Mouse (Mus musculus): ENCODE results near the gene Phf5a. TPM values are rescaled to one million over a fixed set of nuclear protein-coding genes. Genes with fewer than 3 reads are reported as not detected.
A peak's percentile ranks its signal among the peaks of the same experiment; 100 is the strongest.
"Not testable (repeated sequence)": the region's sequence is repeated elsewhere in the genome, so short reads cannot be mapped to it uniquely, and the experiment has no call there.

The Phf5a gene
- polyA plus RNA-seq, 1 experiment from 2014 or later, result 130 TPM

- H3K4me3 ChIP-seq (replicated peaks; ENCODE audit: low read length); DNase-seq (ENCODE audit: low spot score); H3K4me2 ChIP-seq (replicated peaks); H3K9ac ChIP-seq; H3K9me3 ChIP-seq (ENCODE audit: control insufficient read depth, low read length); ATAC-seq (ENCODE audit: low FRiP score); H3K4me1 ChIP-seq (replicated peaks; ENCODE audit: control insufficient read depth, insufficient read depth, low read length); H3K27ac ChIP-seq; H3K27me3 ChIP-seq (ENCODE audit: control insufficient read depth, insufficient read depth, low read length): not testable (repeated sequence)
- peaks cover 96% of the 10 kb centered on the region for H3K36me3 ChIP-seq (replicated peaks; ENCODE audit: control insufficient read depth, insufficient read depth)
- WGBS, result 91% methylated on average over 4 of the region's 4 CpGs
Observed at GRCm38 (mm10) chr15:81908767-81909166, 37.1 kb upstream of the Phf5a start.

- Histone ChIP-seq H3K27ac (no peak overlapping the region), H3K9ac (no peak overlapping the region), H3K36me3 (replicated peaks; ENCODE audit: control insufficient read depth, insufficient read depth) (peaks cover 96% of the 10 kb centered on the region), H3K4me1 (replicated peaks; ENCODE audit: control insufficient read depth, insufficient read depth, low read length) (no peaks in the 10 kb centered on the region), H3K27me3 (ENCODE audit: control insufficient read depth, insufficient read depth, low read length) (no peaks in the 10 kb centered on the region), H3K4me3 (replicated peaks; ENCODE audit: low read length) (no peak overlapping the region), H3K4me2 (replicated peaks) (no peak overlapping the region), H3K9me3 (ENCODE audit: control insufficient read depth, low read length) (no peaks in the 10 kb centered on the region)
- DNase-seq (ENCODE audit: low spot score) (no peak), ATAC-seq (ENCODE audit: low FRiP score) (no peak)
- 91% methylated on average over 8 of the region's 8 CpGs for WGBS
Observed at GRCm38 (mm10) chr15:81907953-81908352, 36.2 kb upstream of the Phf5a start.

GRCm38 (mm10) chr15:81904939-81905338, 33.2 kb upstream of the Phf5a start:
- DNase-seq (ENCODE audit: low spot score) (peak; percentile 75), ATAC-seq (ENCODE audit: low FRiP score) (no peak)
- H3K4me3 ChIP-seq (replicated peaks; ENCODE audit: low read length), result no peak overlapping the region
- 35% methylated on average over 2 of the region's 2 CpGs for WGBS
- no peaks in the 10 kb centered on the region for H3K27me3 ChIP-seq (ENCODE audit: control insufficient read depth, insufficient read depth, low read length)
- H3K4me1 ChIP-seq (replicated peaks; ENCODE audit: control insufficient read depth, insufficient read depth, low read length), result no peaks in the 10 kb centered on the region
- no peak overlapping the region for H3K27ac ChIP-seq
- H3K4me2 ChIP-seq (replicated peaks), result no peak overlapping the region
- H3K9me3 ChIP-seq (ENCODE audit: control insufficient read depth, low read length), result no peaks in the 10 kb centered on the region
- H3K36me3 ChIP-seq (replicated peaks; ENCODE audit: control insufficient read depth, insufficient read depth), result peaks cover 95% of the 10 kb centered on the region
- H3K9ac ChIP-seq, result no peak overlapping the region

- H3K27ac ChIP-seq, result no peak overlapping the region
- H3K9me3 ChIP-seq (ENCODE audit: control insufficient read depth, low read length), result no peaks in the 10 kb centered on the region
- ATAC-seq (ENCODE audit: low FRiP score) (no peak), DNase-seq (ENCODE audit: low spot score) (no peak)
- no peak overlapping the region for H3K4me3 ChIP-seq (replicated peaks; ENCODE audit: low read length)
- WGBS, result 93% methylated on average over 2 of the region's 2 CpGs
- H3K27me3 ChIP-seq (ENCODE audit: control insufficient read depth, insufficient read depth, low read length), result no peaks in the 10 kb centered on the region
- no peak overlapping the region for H3K9ac ChIP-seq
- no peaks in the 10 kb centered on the region for H3K4me1 ChIP-seq (replicated peaks; ENCODE audit: control insufficient read depth, insufficient read depth, low read length)
- peaks cover 87% of the 10 kb centered on the region for H3K36me3 ChIP-seq (replicated peaks; ENCODE audit: control insufficient read depth, insufficient read depth)
- H3K4me2 ChIP-seq (replicated peaks), result no peak overlapping the region
Observed at GRCm38 (mm10) chr15:81898751-81899150, 27.0 kb upstream of the Phf5a start.

- Histone ChIP-seq H3K36me3 (replicated peaks; ENCODE audit: control insufficient read depth, insufficient read depth) (peaks cover 86% of the 10 kb centered on the region), H3K4me3 (replicated peaks; ENCODE audit: low read length) (no peak overlapping the region), H3K4me2 (replicated peaks) (no peak overlapping the region), H3K27me3 (ENCODE audit: control insufficient read depth, insufficient read depth, low read length) (no peaks in the 10 kb centered on the region), H3K4me1 (replicated peaks; ENCODE audit: control insufficient read depth, insufficient read depth, low read length) (no peaks in the 10 kb centered on the region), H3K9me3 (ENCODE audit: control insufficient read depth, low read length) (no peaks in the 10 kb centered on the region), H3K9ac (no peak overlapping the region), H3K27ac (no peak overlapping the region)
- WGBS, result 90% methylated on average over 5 of the region's 5 CpGs
- ATAC-seq (ENCODE audit: low FRiP score) (no peak), DNase-seq (ENCODE audit: low spot score) (no peak)
Observed at GRCm38 (mm10) chr15:81897607-81898285, 26.0 kb upstream of the Phf5a start.

GRCm38 (mm10) chr15:81896407-81896806, 24.7 kb upstream of the Phf5a start:
- Histone ChIP-seq H3K36me3 (replicated peaks; ENCODE audit: control insufficient read depth, insufficient read depth) (peaks cover 86% of the 10 kb centered on the region), H3K4me2 (replicated peaks) (no peak overlapping the region), H3K27ac (no peak overlapping the region), H3K27me3 (ENCODE audit: control insufficient read depth, insufficient read depth, low read length) (no peaks in the 10 kb centered on the region), H3K9me3 (ENCODE audit: control insufficient read depth, low read length) (no peaks in the 10 kb centered on the region), H3K4me3 (replicated peaks; ENCODE audit: low read length) (no peak overlapping the region), H3K9ac (no peak overlapping the region), H3K4me1 (replicated peaks; ENCODE audit: control insufficient read depth, insufficient read depth, low read length) (no peaks in the 10 kb centered on the region)
- no peak for DNase-seq (ENCODE audit: low spot score)
- WGBS, result 93% methylated on average over 2 of the region's 2 CpGs
- no peak for ATAC-seq (ENCODE audit: low FRiP score)

- H3K36me3 ChIP-seq (replicated peaks; ENCODE audit: control insufficient read depth, insufficient read depth), result peaks cover 87% of the 10 kb centered on the region
- H3K4me2 ChIP-seq (replicated peaks), result no peak overlapping the region
- H3K27ac ChIP-seq, result no peak overlapping the region
- no peak overlapping the region for H3K9ac ChIP-seq
- 96% methylated on average over 1 of the region's 1 CpGs for WGBS
- no peaks in the 10 kb centered on the region for H3K9me3 ChIP-seq (ENCODE audit: control insufficient read depth, low read length)
- ATAC-seq (ENCODE audit: low FRiP score) (no peak), DNase-seq (ENCODE audit: low spot score) (no peak)
- no peaks in the 10 kb centered on the region for H3K27me3 ChIP-seq (ENCODE audit: control insufficient read depth, insufficient read depth, low read length)
- no peaks in the 10 kb centered on the region for H3K4me1 ChIP-seq (replicated peaks; ENCODE audit: control insufficient read depth, insufficient read depth, low read length)
- H3K4me3 ChIP-seq (replicated peaks; ENCODE audit: low read length), result no peak overlapping the region
Observed at GRCm38 (mm10) chr15:81894002-81894401, 22.3 kb upstream of the Phf5a start.

- H3K4me3 ChIP-seq (replicated peaks; ENCODE audit: low read length), result no peak overlapping the region
- no peak overlapping the region for H3K27ac ChIP-seq
- peaks cover 78% of the 10 kb centered on the region for H3K36me3 ChIP-seq (replicated peaks; ENCODE audit: control insufficient read depth, insufficient read depth)
- no peak for DNase-seq (ENCODE audit: low spot score)
- no peaks in the 10 kb centered on the region for H3K27me3 ChIP-seq (ENCODE audit: control insufficient read depth, insufficient read depth, low read length)
- H3K4me1 ChIP-seq (replicated peaks; ENCODE audit: control insufficient read depth, insufficient read depth, low read length), result no peaks in the 10 kb centered on the region
- H3K9ac ChIP-seq, result no peak overlapping the region
- H3K9me3 ChIP-seq (ENCODE audit: control insufficient read depth, low read length), result no peaks in the 10 kb centered on the region
- ATAC-seq (ENCODE audit: low FRiP score), result no peak
- WGBS, result 95% methylated on average over 8 of the region's 8 CpGs
- H3K4me2 ChIP-seq (replicated peaks), result no peak overlapping the region
Observed at GRCm38 (mm10) chr15:81891822-81892580, 20.3 kb upstream of the Phf5a start.

- H3K4me3 ChIP-seq (replicated peaks; ENCODE audit: low read length), result no peak overlapping the region
- no peaks in the 10 kb centered on the region for H3K9me3 ChIP-seq (ENCODE audit: control insufficient read depth, low read length)
- no peaks in the 10 kb centered on the region for H3K27me3 ChIP-seq (ENCODE audit: control insufficient read depth, insufficient read depth, low read length)
Observed at GRCm38 (mm10) chr15:81891140-81891802, 19.6 kb upstream of the Phf5a start.

More at GRCm38 (mm10) chr15:81891140-81891802, 19.6 kb upstream of the Phf5a start:
- 95% methylated on average over 7 of the region's 7 CpGs for whole genome bisulfite sequencing
- Histone ChIP-seq H3K4me2 (replicated peaks) (no peak overlapping the region), H3K9ac (no peak overlapping the region), H3K27ac (no peak overlapping the region), H3K4me1 (replicated peaks; ENCODE audit: control insufficient read depth, insufficient read depth, low read length) (no peaks in the 10 kb centered on the region), H3K36me3 (replicated peaks; ENCODE audit: control insufficient read depth, insufficient read depth) (peaks cover 71% of the 10 kb centered on the region)
- DNase-seq (ENCODE audit: low spot score) (no peak), ATAC-seq (ENCODE audit: low FRiP score) (no peak)

All from hindbrain, embryonic 14.5 days (tissue).